Mouse (Mus musculus): Measurements from ENCODE around the gene Nyx. TPM values are rescaled to one million over a fixed set of nuclear protein-coding genes. Genes with fewer than 3 reads are reported as not detected.
"Not testable (repeated sequence)": the region's sequence is repeated elsewhere in the genome, so short reads cannot be mapped to it uniquely, and the experiment has no call there.

Gene Nyx
- total RNA-seq (2021), result under 1 TPM; 0.60 to 0.72 TPM
- long read RNA-seq, experiment 1, full-length matches to known transcripts, result 1 of 1 reads
- long read RNA-seq, experiment 1, partial matches to known transcripts, result 0 of 1 reads
- long read RNA-seq, experiment 1, other reads (novel, unspliced or antisense), result 0 of 1 reads
- long read RNA-seq, experiment 2, result 0 reads

- DNase-seq (ENCODE audit: low spot score in 2 of 2), result no peak
Measured at GRCm38 (mm10) chrX:13465810-13466209, at the start of gene Nyx. TSS of gene Nyx (plus strand) at chrX:13466110.

- DNase-seq (ENCODE audit: low spot score in 2 of 2), result no peak
Measured at GRCm38 (mm10) chrX:13422047-13422446, 43.9 kb upstream of the Nyx start.

GRCm38 (mm10) chrX:13431421-13431820, 34.5 kb upstream of the Nyx start:
- no peak for DNase-seq (ENCODE audit: low spot score in 2 of 2)

- DNase-seq (ENCODE audit: low spot score in 2 of 2), result not testable (repeated sequence)
Measured at GRCm38 (mm10) chrX:13436042-13436441, 29.9 kb upstream of the Nyx start.

- DNase-seq (ENCODE audit: low spot score in 2 of 2), result not testable (repeated sequence)
Measured at GRCm38 (mm10) chrX:13456544-13456943, 9.4 kb upstream of the Nyx start.

- no peak for DNase-seq (ENCODE audit: low spot score in 2 of 2)
Measured at GRCm38 (mm10) chrX:13458766-13459165, 7.1 kb upstream of the Nyx start.

GRCm38 (mm10) chrX:13461266-13462261, 4.3 kb upstream of the Nyx start:
- peak; percentile 81 to 83 for DNase-seq (ENCODE audit: low spot score in 2 of 2)

- DNase-seq (ENCODE audit: low spot score in 2 of 2), result no peak
Measured at GRCm38 (mm10) chrX:13462982-13463517, 2.9 kb upstream of the Nyx start.

GRCm38 (mm10) chrX:13466681-13467080, 771 bp downstream of the Nyx start:
- no peak for DNase-seq (ENCODE audit: low spot score in 2 of 2)

GRCm38 (mm10) chrX:13467121-13467571, 1.2 kb downstream of the Nyx start:
- peak in 1 of 2 experiments; percentile 29 for DNase-seq (ENCODE audit: low spot score in 2 of 2)

- DNase-seq (ENCODE audit: low spot score in 2 of 2), result peak; percentile 45 to 78
Measured at GRCm38 (mm10) chrX:13469160-13470116, 3.5 kb downstream of the Nyx start.

GRCm38 (mm10) chrX:13471925-13472324, 6.0 kb downstream of the Nyx start:
- DNase-seq (ENCODE audit: low spot score in 2 of 2), result no peak

- DNase-seq (ENCODE audit: low spot score in 2 of 2), result no peak
Measured at GRCm38 (mm10) chrX:13472751-13473225, 6.9 kb downstream of the Nyx start.

- no peak for DNase-seq (ENCODE audit: low spot score in 2 of 2)
Measured at GRCm38 (mm10) chrX:13475382-13475781, 9.5 kb downstream of the Nyx start.

GRCm38 (mm10) chrX:13477596-13477995, 11.7 kb downstream of the Nyx start:
- no peak for DNase-seq (ENCODE audit: low spot score in 2 of 2)

- DNase-seq (ENCODE audit: low spot score in 2 of 2), result no peak
Measured at GRCm38 (mm10) chrX:13478298-13478697, 12.4 kb downstream of the Nyx start.

GRCm38 (mm10) chrX:13479570-13479969, 13.7 kb downstream of the Nyx start:
- no peak for DNase-seq (ENCODE audit: low spot score in 2 of 2)

GRCm38 (mm10) chrX:13482576-13482975, 16.7 kb downstream of the Nyx start:
- DNase-seq (ENCODE audit: low spot score in 2 of 2), result no peak

GRCm38 (mm10) chrX:13484447-13484846, 18.5 kb downstream of the Nyx start:
- DNase-seq (ENCODE audit: low spot score in 2 of 2), result no peak

- DNase-seq (ENCODE audit: low spot score in 2 of 2), result no peak
Measured at GRCm38 (mm10) chrX:13489001-13489400, 23.1 kb downstream of the Nyx start.

- no peak for DNase-seq (ENCODE audit: low spot score in 2 of 2)
Measured at GRCm38 (mm10) chrX:13489761-13490160, 23.9 kb downstream of the Nyx start.
